Mouse (Mus musculus) liver, embryonic 14.5 days (tissue): ENCODE measurements around the gene Iqcn.

Experiments
- CTCF ChIP-seq: IDR thresholded peaks from 2 replicates; pipeline ENCODE4 v1.5.1; 2016; ENCODE audit warnings: antibody characterized with exemption, low read depth, control low read depth
- EP300 ChIP-seq: IDR thresholded peaks from 2 replicates; pipeline ENCODE4 v1.6.1; 2016; ENCODE audit warnings: antibody characterized with exemption, low read depth

DNA sequence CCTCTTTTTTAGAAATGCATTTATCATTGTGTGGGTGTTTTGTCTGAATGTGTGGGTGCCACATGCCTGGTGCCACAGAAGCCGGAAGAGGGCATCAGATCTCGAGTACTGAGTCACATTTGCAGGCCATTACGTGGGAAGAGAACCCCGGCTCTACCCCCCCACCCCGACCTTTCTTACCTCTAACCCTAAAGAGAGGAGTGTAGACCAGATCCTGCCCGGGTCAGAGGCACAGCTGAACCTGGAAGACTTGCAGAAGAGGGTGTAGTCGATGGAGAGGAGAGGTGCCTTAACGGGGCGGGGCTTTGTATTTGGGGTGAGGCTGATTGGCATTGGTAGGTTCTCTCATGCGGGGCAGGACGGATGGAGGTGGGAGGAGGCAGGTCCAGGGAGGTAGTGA, 41.5 kb downstream of the Iqcn start:
- TF ChIP-seq CTCF, result no peak
- no peak for TF ChIP-seq EP300
